Mouse (Mus musculus): ENCODE data around the gene Rbbp8nl. TPM values are rescaled to one million over a fixed set of nuclear protein-coding genes. Genes with fewer than 3 reads are reported as not detected.

Gene Rbbp8nl
- polyA plus RNA-seq, 1 experiment from 2014 or later: not detected

DNA sequence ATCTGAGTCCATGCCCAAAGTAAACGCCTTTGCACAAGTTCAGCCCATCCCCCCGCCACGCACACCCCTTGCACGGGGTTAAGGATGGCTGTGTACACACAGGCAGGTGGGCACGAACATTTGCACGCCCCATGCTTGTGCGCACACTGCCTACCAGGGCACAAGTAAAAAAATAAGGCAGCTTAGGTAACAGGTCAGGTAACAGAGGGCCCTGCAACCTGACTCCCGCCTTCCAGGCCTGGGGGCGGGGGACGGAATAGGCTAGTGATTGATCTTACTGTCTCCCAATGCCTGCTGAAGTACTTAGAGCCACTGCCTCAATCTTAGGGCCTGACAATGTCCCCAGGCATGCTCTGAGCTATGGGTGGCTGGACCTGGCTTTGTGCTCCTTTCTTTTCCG, 713 bp downstream of the Rbbp8nl start:
- no peaks in the 10 kb centered on the region for H3K4me1 ChIP-seq (replicated peaks)
- H3K4me3 ChIP-seq (replicated peaks): no peak overlapping the region
- H3K27me3 ChIP-seq: no peaks in the 10 kb centered on the region
- no peaks in the 10 kb centered on the region for H3K9me3 ChIP-seq (replicated peaks)
- no peak for ATAC-seq (ENCODE audit: insufficient read depth)
- H3K27ac ChIP-seq (replicated peaks): no peak overlapping the region
- H3K36me3 ChIP-seq (replicated peaks): no peaks in the 10 kb centered on the region
- no peak overlapping the region for H3K4me2 ChIP-seq
- H3K9ac ChIP-seq: no peak overlapping the region
- WGBS (ENCODE audit: insufficient replicate concordance): 50% methylated on average over 11 of the region's 11 CpGs

DNA sequence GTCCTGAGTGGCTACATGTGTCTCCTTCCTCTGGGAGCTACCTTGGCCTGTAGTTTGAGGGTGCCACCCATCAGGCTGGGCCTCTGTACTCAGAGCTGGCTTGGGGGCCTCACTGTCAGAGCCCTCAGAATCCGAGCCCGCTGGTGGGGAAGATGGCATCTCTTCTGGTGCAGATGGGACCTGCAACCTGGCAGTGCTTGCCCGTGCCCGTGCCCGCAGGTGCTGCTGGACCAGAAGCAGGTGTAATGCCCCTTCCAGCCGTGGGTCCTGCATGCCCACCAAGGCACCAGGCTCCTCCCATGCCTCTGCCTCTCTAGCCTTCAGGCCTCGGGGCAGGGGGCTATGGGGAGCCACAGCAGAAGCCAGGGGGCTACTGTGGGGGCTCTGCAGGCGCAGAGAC, 10.4 kb downstream of the Rbbp8nl start:
- no peak overlapping the region for H3K4me3 ChIP-seq (replicated peaks)
- H3K9me3 ChIP-seq (replicated peaks): no peaks in the 10 kb centered on the region
- no peaks in the 10 kb centered on the region for H3K36me3 ChIP-seq (replicated peaks)
- 58% methylated on average over 8 of the region's 8 CpGs for WGBS (ENCODE audit: insufficient replicate concordance)
- no peak for ATAC-seq (ENCODE audit: insufficient read depth)
- H3K4me2 ChIP-seq: no peak overlapping the region
- peaks cover 27% of the 10 kb centered on the region for H3K4me1 ChIP-seq (replicated peaks)
- no peak overlapping the region for H3K9ac ChIP-seq
- H3K27ac ChIP-seq (replicated peaks): no peak overlapping the region
- peaks cover 16% of the 10 kb centered on the region; the same call in 1 of the 2 replicates for H3K27me3 ChIP-seq

DNA sequence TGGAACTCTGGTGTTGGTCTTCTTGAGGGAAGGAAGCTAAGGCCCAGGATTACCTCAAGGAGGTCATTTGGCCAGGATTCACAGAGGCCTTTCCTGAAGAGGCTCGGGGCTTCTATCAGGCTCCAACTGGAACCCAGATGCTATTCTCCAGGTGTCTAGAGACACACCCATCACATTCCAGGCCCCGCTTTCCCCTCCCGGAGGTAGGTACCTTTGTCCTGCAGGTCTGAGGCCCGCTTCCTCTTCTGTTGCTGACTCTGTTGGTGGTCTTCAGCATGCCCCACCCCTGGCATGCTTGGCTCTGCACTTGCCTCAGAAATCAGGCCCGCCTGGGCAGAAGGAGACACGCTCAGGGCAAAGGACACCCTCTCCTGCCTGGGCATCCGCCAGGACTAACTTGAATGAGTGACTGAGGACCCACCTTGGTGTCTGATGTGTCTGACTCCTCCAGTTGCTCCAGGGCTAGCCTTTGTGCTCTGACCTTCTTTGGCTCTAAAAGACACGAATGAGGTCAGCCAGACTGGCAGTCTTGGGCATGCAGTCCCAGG, 11.8 kb downstream of the Rbbp8nl start:
- ATAC-seq (ENCODE audit: insufficient read depth): no peak
- H3K27ac ChIP-seq (replicated peaks): no peak overlapping the region
- no peak overlapping the region for H3K4me3 ChIP-seq (replicated peaks)
- peaks cover 36% of the 10 kb centered on the region for H3K4me1 ChIP-seq (replicated peaks)
- H3K4me2 ChIP-seq: no peak overlapping the region
- no peak overlapping the region for H3K9ac ChIP-seq
- H3K36me3 ChIP-seq (replicated peaks): no peaks in the 10 kb centered on the region
- no peaks in the 10 kb centered on the region for H3K9me3 ChIP-seq (replicated peaks)
- WGBS (ENCODE audit: insufficient replicate concordance): 63% methylated on average over 8 of the region's 8 CpGs
- peaks cover 11% of the 10 kb centered on the region; the same call in 1 of the 2 replicates for H3K27me3 ChIP-seq

DNA sequence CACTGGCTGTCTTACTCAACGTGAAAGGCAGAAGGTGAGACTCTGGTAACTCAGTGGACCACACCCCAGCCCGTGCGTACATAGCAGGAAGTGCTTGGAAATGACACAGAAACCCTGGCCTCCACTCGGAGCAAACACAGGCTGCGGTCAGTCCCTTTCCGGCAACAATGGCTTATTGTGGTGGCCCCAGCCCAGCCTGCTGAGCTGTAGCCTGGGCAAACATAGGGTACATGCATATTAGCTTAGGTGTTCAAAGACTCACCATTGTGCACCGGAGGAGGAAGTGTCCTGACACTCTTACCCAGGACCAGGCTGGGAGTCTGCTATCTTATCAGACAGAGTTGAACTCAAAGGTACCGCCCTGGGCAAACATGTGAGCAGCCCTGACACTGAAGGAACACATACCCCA, 12.8 kb downstream of the Rbbp8nl start:
- Histone ChIP-seq H3K27ac (replicated peaks) (peak overlapping the region; percentile 10; the same call in 1 of the 2 replicates), H3K4me2 (peak overlapping the region; percentile 61), H3K4me3 (replicated peaks) (peak overlapping the region; percentile 29; the same call in 1 of the 2 replicates), H3K9me3 (replicated peaks) (no peaks in the 10 kb centered on the region), H3K27me3 (peaks cover 11% of the 10 kb centered on the region; the same call in 1 of the 2 replicates), H3K9ac (0 out of 2 replicates have a peak overlapping the region, but pooled peaks have one; percentile 13), H3K4me1 (replicated peaks) (peaks cover 46% of the 10 kb centered on the region), H3K36me3 (replicated peaks) (no peaks in the 10 kb centered on the region)
- no peak for ATAC-seq (ENCODE audit: insufficient read depth)
- 3% methylated on average over 8 of the region's 8 CpGs for WGBS (ENCODE audit: insufficient replicate concordance)

DNA sequence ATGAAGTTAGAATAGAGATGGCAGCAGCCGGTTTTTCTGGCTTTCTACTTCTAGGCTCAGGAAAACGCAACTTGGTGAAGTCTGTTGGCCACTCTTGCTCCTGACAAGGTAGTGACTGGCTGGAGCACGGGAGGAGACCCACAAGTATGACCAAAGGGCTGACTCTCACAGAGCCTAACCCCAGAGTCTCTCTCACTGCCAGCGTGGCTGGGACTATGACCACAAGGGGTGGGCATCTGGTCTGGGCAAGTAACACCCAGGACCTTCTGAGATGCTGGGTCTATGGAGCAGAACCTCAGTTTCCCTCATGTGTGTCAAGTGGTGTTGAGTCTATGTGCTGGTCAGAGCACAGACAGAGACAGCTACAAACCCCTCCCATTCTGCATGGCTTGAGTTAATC, 13.3 kb downstream of the Rbbp8nl start:
- 0 out of 2 replicates have a peak overlapping the region, but pooled peaks have one; percentile 2 for H3K4me3 ChIP-seq (replicated peaks)
- 0 out of 2 replicates have a peak overlapping the region, but pooled peaks have one; percentile 10 for H3K27ac ChIP-seq (replicated peaks)
- no peaks in the 10 kb centered on the region for H3K36me3 ChIP-seq (replicated peaks)
- H3K9ac ChIP-seq: 0 out of 2 replicates have a peak overlapping the region, but pooled peaks have one; percentile 13
- peaks cover 50% of the 10 kb centered on the region for H3K4me1 ChIP-seq (replicated peaks)
- H3K27me3 ChIP-seq: peaks cover 11% of the 10 kb centered on the region; the same call in 1 of the 2 replicates
- no peak for ATAC-seq (ENCODE audit: insufficient read depth)
- H3K9me3 ChIP-seq (replicated peaks): no peaks in the 10 kb centered on the region
- H3K4me2 ChIP-seq: peak overlapping the region; percentile 61
- 11% methylated on average over 4 of the region's 4 CpGs for WGBS (ENCODE audit: insufficient replicate concordance)

DNA sequence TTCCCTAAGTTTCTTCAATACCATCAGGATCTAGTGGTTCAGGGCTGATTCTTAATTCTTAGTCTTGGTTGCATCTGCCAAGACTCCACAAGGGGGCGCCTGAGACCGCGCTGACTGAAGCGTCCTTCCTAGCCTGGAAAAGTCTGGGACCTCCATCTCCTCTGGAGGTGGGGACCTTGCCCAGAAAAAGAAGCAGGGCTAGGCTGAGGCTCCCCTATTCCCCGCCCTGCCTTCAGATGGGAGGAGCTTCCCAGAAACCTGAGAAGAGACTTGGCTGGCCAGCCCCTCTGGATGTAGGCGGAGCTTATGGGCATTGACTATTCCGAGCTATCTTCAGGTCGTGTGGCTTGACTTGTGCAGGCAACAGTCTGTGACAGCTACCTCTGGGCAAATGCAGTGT, 13.8 kb downstream of the Rbbp8nl start:
- no peaks in the 10 kb centered on the region for H3K36me3 ChIP-seq (replicated peaks)
- under 1% methylated on average over 8 of the region's 8 CpGs for WGBS (ENCODE audit: insufficient replicate concordance)
- peak overlapping the region; percentile 61 for H3K4me2 ChIP-seq
- peaks cover 56% of the 10 kb centered on the region for H3K4me1 ChIP-seq (replicated peaks)
- no peak overlapping the region for H3K9ac ChIP-seq
- no peaks in the 10 kb centered on the region for H3K9me3 ChIP-seq (replicated peaks)
- ATAC-seq (ENCODE audit: insufficient read depth): no peak
- H3K4me3 ChIP-seq (replicated peaks): no peak overlapping the region
- peaks cover 11% of the 10 kb centered on the region; the same call in 1 of the 2 replicates for H3K27me3 ChIP-seq
- no peak overlapping the region for H3K27ac ChIP-seq (replicated peaks)

DNA sequence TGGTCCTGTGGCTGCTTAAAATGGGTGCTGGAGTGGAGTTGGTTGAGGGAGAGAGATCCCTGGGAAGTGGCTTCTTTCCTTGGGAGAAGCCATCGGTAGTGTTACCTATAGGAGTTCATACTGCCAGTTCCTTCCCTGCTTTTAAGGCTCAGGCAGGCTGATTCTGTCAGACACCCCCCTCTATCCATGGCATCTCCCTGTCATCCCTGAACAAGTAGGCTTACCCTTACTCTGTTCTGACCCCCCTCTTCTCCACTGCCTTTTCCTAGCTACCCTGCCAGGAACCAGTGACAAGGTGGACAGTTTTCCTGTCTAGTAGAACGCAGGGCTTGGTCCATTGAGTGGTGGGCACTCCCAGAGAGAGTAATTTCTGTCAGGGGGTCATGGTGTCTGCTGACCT, 15.2 kb downstream of the Rbbp8nl start:
- Histone ChIP-seq H3K27me3 (peaks cover 11% of the 10 kb centered on the region; the same call in 1 of the 2 replicates), H3K4me3 (replicated peaks) (no peak overlapping the region), H3K9ac (no peak overlapping the region), H3K4me2 (peak overlapping the region; percentile 77), H3K4me1 (replicated peaks) (peaks cover 64% of the 10 kb centered on the region), H3K27ac (replicated peaks) (no peak overlapping the region), H3K36me3 (replicated peaks) (0 out of 2 replicates have a peak, but pooled peaks cover 5% of the 10 kb centered on the region), H3K9me3 (replicated peaks) (no peaks in the 10 kb centered on the region)
- WGBS (ENCODE audit: insufficient replicate concordance): 64% methylated on average over 2 of the region's 2 CpGs
- no peak for ATAC-seq (ENCODE audit: insufficient read depth)

DNA sequence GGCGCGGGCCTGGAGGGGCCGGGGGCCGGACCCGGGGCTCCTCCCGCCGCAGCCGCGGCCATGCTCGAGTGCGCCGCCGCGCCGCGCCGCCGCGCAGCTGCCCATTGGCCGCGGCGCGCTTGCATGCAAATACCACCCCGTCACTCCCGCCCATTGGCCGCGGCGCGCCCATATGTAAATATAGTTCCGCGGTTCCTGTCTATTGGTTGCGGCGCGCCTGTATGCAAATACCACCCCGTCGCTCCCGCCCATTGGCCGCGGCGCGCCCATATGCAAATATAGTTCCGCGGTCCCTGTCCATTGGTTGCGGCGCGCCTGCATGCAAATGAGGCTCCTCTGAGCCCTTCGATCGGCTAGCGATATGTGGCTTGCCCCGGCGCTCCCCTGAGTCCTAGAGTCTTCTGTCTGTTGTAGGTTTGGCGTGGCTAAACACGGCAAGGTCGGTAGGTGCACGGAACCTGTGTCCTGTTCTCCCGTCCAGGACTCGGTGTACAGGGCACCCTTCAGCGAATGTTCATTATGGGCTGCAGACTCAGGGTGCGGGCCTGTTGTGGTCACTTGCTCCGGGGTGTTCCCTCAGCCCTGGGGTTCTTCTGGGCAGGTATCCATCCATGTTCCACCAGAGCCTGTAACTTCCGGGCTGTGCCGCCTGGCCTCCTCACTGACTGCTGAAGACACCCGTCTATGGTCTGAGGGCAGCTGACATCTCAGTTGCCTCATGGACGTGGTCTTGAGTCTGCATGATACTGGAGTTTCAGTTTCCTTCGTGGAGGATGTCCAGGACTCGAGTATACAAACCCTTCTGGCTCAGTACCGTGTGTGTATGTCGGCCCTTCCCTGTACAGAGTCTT, 16.1 kb downstream of the Rbbp8nl start, which contains the start of gene Cables2:
TSS of gene Cables2 (minus strand) at position 103 of the 851 bp plus-strand sequence.
- Histone ChIP-seq H3K27ac (replicated peaks) (peak within 1 kb of the TSS; percentile 82), H3K4me1 (replicated peaks) (peaks cover 64% of the 10 kb centered on the region), H3K4me2 (peak within 1 kb of the TSS; percentile 98), H3K4me3 (replicated peaks) (peak within 1 kb of the TSS; percentile 82), H3K36me3 (replicated peaks) (0 out of 2 replicates have a peak, but pooled peaks cover 9% of the 10 kb centered on the region), H3K9me3 (replicated peaks) (no peaks in the 10 kb centered on the region), H3K27me3 (peaks cover 11% of the 10 kb centered on the region; the same call in 1 of the 2 replicates), H3K9ac (peak within 1 kb of the TSS; percentile 91)
- ATAC-seq (ENCODE audit: insufficient read depth): peak; percentile 94
- WGBS (ENCODE audit: insufficient replicate concordance): 4% methylated on average over 67 of the region's 68 CpGs

DNA sequence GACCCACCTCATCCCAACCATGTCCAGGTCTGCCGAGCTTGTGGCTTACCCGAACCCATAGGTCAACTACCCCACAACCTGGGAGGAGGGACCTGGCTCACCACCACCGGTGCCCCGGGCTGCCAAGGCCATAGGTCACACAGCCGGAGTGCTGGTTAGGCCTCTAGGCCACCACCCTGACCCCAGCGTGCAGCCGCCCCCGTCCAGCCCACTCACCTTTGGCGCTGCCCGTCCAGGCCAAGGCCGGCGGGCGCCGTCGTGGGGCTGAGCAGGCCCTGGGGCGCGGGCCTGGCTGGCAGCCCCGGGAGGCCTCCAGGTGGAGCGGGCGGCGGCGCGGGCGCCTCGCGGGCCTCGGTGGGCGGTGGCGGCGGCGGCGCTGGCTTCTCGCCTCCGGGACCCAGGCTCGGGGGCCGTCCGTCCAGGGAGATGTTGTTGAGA, 16.8 kb downstream of the Rbbp8nl start:
- H3K9me3 ChIP-seq (replicated peaks): no peaks in the 10 kb centered on the region
- H3K27ac ChIP-seq (replicated peaks): peak overlapping the region; percentile 82
- peaks cover 9% of the 10 kb centered on the region; the same call in 1 of the 2 replicates for H3K27me3 ChIP-seq
- H3K4me1 ChIP-seq (replicated peaks): peaks cover 64% of the 10 kb centered on the region
- peaks cover 9% of the 10 kb centered on the region; the same call in 1 of the 2 replicates for H3K36me3 ChIP-seq (replicated peaks)
- ATAC-seq (ENCODE audit: insufficient read depth): peak; percentile 56
- peak overlapping the region; percentile 82 for H3K4me3 ChIP-seq (replicated peaks)
- WGBS (ENCODE audit: insufficient replicate concordance): under 1% methylated on average over 31 of the region's 37 CpGs
- H3K9ac ChIP-seq: peak overlapping the region; percentile 91
- H3K4me2 ChIP-seq: peak overlapping the region; percentile 98

DNA sequence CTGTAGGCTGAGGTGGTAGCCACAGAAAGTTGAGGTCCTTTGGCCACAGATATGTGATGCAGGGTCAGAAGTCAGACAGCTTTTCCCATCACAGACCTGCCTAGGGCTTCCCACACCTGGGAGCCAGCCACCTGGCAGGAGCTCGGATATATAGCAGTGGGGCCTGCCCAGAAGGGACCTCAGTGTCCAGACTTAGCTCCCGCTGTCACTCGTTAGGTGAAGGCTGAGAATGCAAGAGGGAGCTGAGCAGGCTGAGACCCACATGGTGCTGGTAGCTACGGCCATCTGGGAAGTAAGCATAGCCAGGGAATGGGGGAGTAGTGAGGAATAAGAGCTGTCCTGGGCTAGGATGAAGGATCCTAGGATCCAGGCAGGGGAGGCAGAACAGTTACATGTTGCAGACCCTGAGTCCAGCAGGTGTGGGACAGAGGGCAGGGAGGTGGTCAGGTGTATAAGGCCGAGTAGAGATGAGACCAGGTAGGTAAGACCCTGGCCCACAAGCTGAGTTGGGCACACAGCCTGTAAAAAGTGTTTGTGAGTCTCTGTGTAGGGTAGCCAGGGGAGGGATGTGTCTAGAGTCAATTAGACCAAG, 17.8 kb downstream of the Rbbp8nl start:
- peak overlapping the region; percentile 98 for H3K4me2 ChIP-seq
- H3K27me3 ChIP-seq: peaks cover 6% of the 10 kb centered on the region; the same call in 1 of the 2 replicates
- no peak for ATAC-seq (ENCODE audit: insufficient read depth)
- 74% methylated on average over 5 of the region's 5 CpGs for WGBS (ENCODE audit: insufficient replicate concordance)
- peaks cover 11% of the 10 kb centered on the region; the same call in 1 of the 2 replicates for H3K36me3 ChIP-seq (replicated peaks)
- peak overlapping the region; percentile 18; the same call in 1 of the 2 replicates for H3K9ac ChIP-seq
- no peak overlapping the region for H3K27ac ChIP-seq (replicated peaks)
- H3K4me1 ChIP-seq (replicated peaks): peaks cover 56% of the 10 kb centered on the region
- no peaks in the 10 kb centered on the region for H3K9me3 ChIP-seq (replicated peaks)
- H3K4me3 ChIP-seq (replicated peaks): peak overlapping the region; percentile 82
